Mouse (Mus musculus) midbrain, embryonic 11.5 days (tissue): ENCODE results near the gene Mlh1. TPM values are rescaled to one million over a fixed set of nuclear protein-coding genes. Genes with fewer than 3 reads are reported as not detected.

ENCODE experiments used
- ATAC-seq: fragments of 200-750 bp; cut with Nextera tagmentation; 2 replicates; pipeline ENCODE4 v1.8.0; 2017; ENCODE audit warnings: moderate TSS enrichment, moderate library complexity; ENCODE audit not compliant: low FRiP score
- DNase-seq: peaks from one replicate; pipeline ENCODE4 v3.0.0; 2015; ENCODE audit warnings: low spot score; ENCODE audit errors: missing footprints
- H3K27ac ChIP-seq: fragments of 300-500 bp; sonication (generic); 2 replicates; pipeline ENCODE4 v1.5.1; 2014; ENCODE audit warnings: low read depth, low read length
- H3K27me3 ChIP-seq: fragments of 300-500 bp; sonication (generic); 2 replicates; pipeline ENCODE4 v1.6.1; 2014; ENCODE audit warnings: mild to moderate bottlenecking, low read length, moderate library complexity, mixed read lengths; ENCODE audit not compliant: control insufficient read depth, insufficient read depth
- H3K36me3 ChIP-seq: fragments of 300-500 bp; sonication (generic); 2 replicates; pipeline ENCODE4 v1.6.1; 2014; ENCODE audit warnings: mild to moderate bottlenecking, low read length, moderate library complexity, mixed read lengths; ENCODE audit not compliant: control insufficient read depth, insufficient read depth
- H3K4me1 ChIP-seq: fragments of 300-500 bp; sonication (generic); 2 replicates; pipeline ENCODE4 v1.6.1; 2014; ENCODE audit warnings: low read length; ENCODE audit not compliant: control insufficient read depth, insufficient read depth
- H3K4me2 ChIP-seq: fragments of 300-500 bp; sonication (generic); 2 replicates; pipeline ENCODE4 v1.6.1; 2014; ENCODE audit warnings: mild to moderate bottlenecking, moderate library complexity
- H3K4me3 ChIP-seq: fragments of 300-500 bp; sonication (generic); 2 replicates; pipeline ENCODE4 v1.5.1; 2014; ENCODE audit warnings: low read depth, low read length
- H3K9ac ChIP-seq: fragments of 300-500 bp; sonication (generic); 2 replicates; pipeline ENCODE4 v1.6.1; 2014; ENCODE audit warnings: low read length
- H3K9me3 ChIP-seq: fragments of 300-500 bp; sonication (generic); 2 replicates; pipeline ENCODE4 v1.6.1; 2016; ENCODE audit warnings: low read length; ENCODE audit not compliant: control insufficient read depth
- WGBS: fragments of 180-500 bp; shearing (Covaris S2); extraction: QIAGEN DNeasy Blood & Tissue Kit; methylation state at CpG from one replicate; pipeline ENCODE4 v1.1.7; 2014; 5-methylcytosine and 5-hydroxymethylcytosine counted together
- polyA plus RNA-seq: library from polyadenylated mRNA; unstranded; fragments of >200 nt; fragmentation: Nextera tagmentation; extraction: Ambion mirVana; gene quantifications from 2 replicates; pipeline ENCODE4 v1.2.1, GENCODE M21; 2014

Gene Mlh1
- polyA plus RNA-seq, 1 experiment from 2014 or later = 55.4 TPM

GRCm38 (mm10) chr9:111197712-111198111, 73.9 kb downstream of the Mlh1 start:
- Histone ChIP-seq H3K9me3 (no peaks in the 10 kb centered on the region), H3K4me1 (no peaks in the 10 kb centered on the region), H3K36me3 (no peaks in the 10 kb centered on the region), H3K27ac (no peak overlapping the region), H3K27me3 (no peaks in the 10 kb centered on the region), H3K4me3 (no peak overlapping the region), H3K4me2 (no peak overlapping the region), H3K9ac (no peak overlapping the region)
- DNase-seq (no peak), ATAC-seq (no peak)
- 92% methylated on average over 4 of the region's 4 CpGs for WGBS

GRCm38 (mm10) chr9:111197116-111197515, 74.5 kb downstream of the Mlh1 start:
- ATAC-seq (no peak), DNase-seq (no peak)
- H3K4me3 ChIP-seq = no peak overlapping the region
- no peak overlapping the region for H3K9ac ChIP-seq
- H3K27ac ChIP-seq = no peak overlapping the region
- H3K36me3 ChIP-seq = no peaks in the 10 kb centered on the region
- no peaks in the 10 kb centered on the region for H3K4me1 ChIP-seq
- no peaks in the 10 kb centered on the region for H3K9me3 ChIP-seq
- 92% methylated on average over 3 of the region's 3 CpGs for WGBS
- no peak overlapping the region for H3K4me2 ChIP-seq
- H3K27me3 ChIP-seq = no peaks in the 10 kb centered on the region

- no peak overlapping the region for H3K4me3 ChIP-seq
- no peaks in the 10 kb centered on the region for H3K27me3 ChIP-seq
- DNase-seq (no peak), ATAC-seq (no peak)
- no peak overlapping the region for H3K9ac ChIP-seq
- H3K27ac ChIP-seq = no peak overlapping the region
- no peaks in the 10 kb centered on the region for H3K36me3 ChIP-seq
- no peaks in the 10 kb centered on the region for H3K4me1 ChIP-seq
- WGBS = 87% methylated on average over 2 of the region's 2 CpGs
- no peak overlapping the region for H3K4me2 ChIP-seq
- no peaks in the 10 kb centered on the region for H3K9me3 ChIP-seq
Measured at GRCm38 (mm10) chr9:111193211-111193610, 78.4 kb downstream of the Mlh1 start.

GRCm38 (mm10) chr9:111188731-111189130, 82.9 kb downstream of the Mlh1 start:
- WGBS = 92% methylated on average over 7 of the region's 7 CpGs
- Histone ChIP-seq H3K27me3 (no peaks in the 10 kb centered on the region), H3K4me2 (no peak overlapping the region), H3K9me3 (no peaks in the 10 kb centered on the region), H3K4me1 (0 out of 2 replicates have a peak, but pooled peaks cover 2% of the 10 kb centered on the region), H3K9ac (no peak overlapping the region), H3K27ac (no peak overlapping the region), H3K4me3 (no peak overlapping the region), H3K36me3 (no peaks in the 10 kb centered on the region)
- ATAC-seq (no peak), DNase-seq (no peak)

- WGBS = 87% methylated on average over 6 of the region's 6 CpGs
- no peak for DNase-seq
Measured at GRCm38 (mm10) chr9:111186861-111187260, 84.7 kb downstream of the Mlh1 start.

GRCm38 (mm10) chr9:111184929-111185328, 86.7 kb downstream of the Mlh1 start:
- DNase-seq (no peak), ATAC-seq (peak; percentile 90)
- Histone ChIP-seq H3K4me1 (0 out of 2 replicates have a peak, but pooled peaks cover 2% of the 10 kb centered on the region), H3K4me3 (no peak overlapping the region), H3K27me3 (no peaks in the 10 kb centered on the region), H3K27ac (no peak overlapping the region), H3K9me3 (no peaks in the 10 kb centered on the region), H3K36me3 (no peaks in the 10 kb centered on the region), H3K9ac (no peak overlapping the region), H3K4me2 (no peak overlapping the region)
- WGBS = 41% methylated on average over 4 of the region's 4 CpGs

More at GRCm38 (mm10) chr9:111186861-111187260, 84.7 kb downstream of the Mlh1 start:
- Histone ChIP-seq H3K4me3 (no peak overlapping the region), H3K9ac (no peak overlapping the region), H3K27me3 (no peaks in the 10 kb centered on the region), H3K4me2 (no peak overlapping the region), H3K9me3 (no peaks in the 10 kb centered on the region), H3K36me3 (no peaks in the 10 kb centered on the region), H3K4me1 (0 out of 2 replicates have a peak, but pooled peaks cover 2% of the 10 kb centered on the region), H3K27ac (no peak overlapping the region)
- no peak for ATAC-seq

GRCm38 (mm10) chr9:111182176-111182575, 89.4 kb downstream of the Mlh1 start:
- H3K4me3 ChIP-seq = no peak overlapping the region
- 93% methylated on average over 3 of the region's 3 CpGs for WGBS
- H3K9me3 ChIP-seq = no peaks in the 10 kb centered on the region
- no peaks in the 10 kb centered on the region for H3K36me3 ChIP-seq
- H3K4me1 ChIP-seq = 0 out of 2 replicates have a peak, but pooled peaks cover 2% of the 10 kb centered on the region
- ATAC-seq = no peak
- no peaks in the 10 kb centered on the region for H3K27me3 ChIP-seq
- H3K9ac ChIP-seq = no peak overlapping the region
- DNase-seq = no peak
- no peak overlapping the region for H3K27ac ChIP-seq
- H3K4me2 ChIP-seq = no peak overlapping the region

GRCm38 (mm10) chr9:111178971-111179370, 92.6 kb downstream of the Mlh1 start:
- DNase-seq = no peak
- H3K4me3 ChIP-seq = no peak overlapping the region
- H3K36me3 ChIP-seq = no peaks in the 10 kb centered on the region
- no peaks in the 10 kb centered on the region for H3K27me3 ChIP-seq
- H3K9ac ChIP-seq = no peak overlapping the region
- no peak overlapping the region for H3K4me2 ChIP-seq
- no peaks in the 10 kb centered on the region for H3K4me1 ChIP-seq
- no peaks in the 10 kb centered on the region for H3K9me3 ChIP-seq
- ATAC-seq = no peak
- WGBS = 79% methylated on average over 5 of the region's 5 CpGs
- H3K27ac ChIP-seq = no peak overlapping the region
